Mouse (Mus musculus): ENCODE measurements around the gene Cops6. TPM values are rescaled to one million over a fixed set of nuclear protein-coding genes. Genes with fewer than 3 reads are reported as not detected.

The Cops6 gene
- polyA plus RNA-seq (2017; shearing (Covaris generic)) = 129 TPM

DNA sequence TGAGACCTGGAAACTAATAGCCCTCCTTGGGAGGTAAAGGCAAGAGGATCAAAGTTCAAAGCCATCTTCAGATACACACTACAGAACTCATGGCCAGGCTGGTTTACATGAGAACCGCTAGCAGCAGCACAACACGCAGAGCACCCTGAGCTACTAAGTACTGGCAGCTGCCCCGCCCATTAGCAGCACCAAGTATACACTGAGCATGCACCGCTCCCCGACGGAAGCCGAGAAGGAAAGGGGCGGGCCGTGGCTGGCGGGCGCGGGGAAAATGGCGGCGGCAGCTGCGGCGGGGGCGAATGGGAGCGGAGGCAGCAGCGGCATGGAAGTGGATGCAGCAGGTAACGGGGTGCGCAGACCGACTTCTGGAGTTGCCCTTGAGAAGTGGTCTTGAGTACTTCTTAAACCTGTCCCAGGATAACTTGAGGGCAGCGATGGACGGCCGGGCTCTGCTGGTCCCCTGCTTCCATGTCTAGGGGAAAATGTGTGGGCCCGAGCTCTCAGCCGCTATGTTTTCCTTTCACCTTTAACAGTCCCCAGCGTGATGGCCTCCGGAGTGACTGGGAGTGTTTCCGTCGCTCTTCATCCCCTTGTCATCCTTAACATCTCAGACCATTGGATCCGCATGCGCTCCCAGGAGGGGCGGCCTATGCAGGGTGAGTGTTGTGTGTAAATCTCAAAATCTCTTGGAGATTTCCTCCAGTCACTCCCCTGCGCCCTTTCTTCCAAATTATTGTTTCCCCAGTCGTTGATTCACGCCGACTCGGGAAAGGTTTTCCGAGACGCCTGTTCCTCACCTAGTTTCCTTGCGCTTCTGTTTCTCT lies at the start of gene Cops6:
Gene Cops6, plus strand, starts transcription at position 230 of the 824 bp plus-strand sequence.

DNA sequence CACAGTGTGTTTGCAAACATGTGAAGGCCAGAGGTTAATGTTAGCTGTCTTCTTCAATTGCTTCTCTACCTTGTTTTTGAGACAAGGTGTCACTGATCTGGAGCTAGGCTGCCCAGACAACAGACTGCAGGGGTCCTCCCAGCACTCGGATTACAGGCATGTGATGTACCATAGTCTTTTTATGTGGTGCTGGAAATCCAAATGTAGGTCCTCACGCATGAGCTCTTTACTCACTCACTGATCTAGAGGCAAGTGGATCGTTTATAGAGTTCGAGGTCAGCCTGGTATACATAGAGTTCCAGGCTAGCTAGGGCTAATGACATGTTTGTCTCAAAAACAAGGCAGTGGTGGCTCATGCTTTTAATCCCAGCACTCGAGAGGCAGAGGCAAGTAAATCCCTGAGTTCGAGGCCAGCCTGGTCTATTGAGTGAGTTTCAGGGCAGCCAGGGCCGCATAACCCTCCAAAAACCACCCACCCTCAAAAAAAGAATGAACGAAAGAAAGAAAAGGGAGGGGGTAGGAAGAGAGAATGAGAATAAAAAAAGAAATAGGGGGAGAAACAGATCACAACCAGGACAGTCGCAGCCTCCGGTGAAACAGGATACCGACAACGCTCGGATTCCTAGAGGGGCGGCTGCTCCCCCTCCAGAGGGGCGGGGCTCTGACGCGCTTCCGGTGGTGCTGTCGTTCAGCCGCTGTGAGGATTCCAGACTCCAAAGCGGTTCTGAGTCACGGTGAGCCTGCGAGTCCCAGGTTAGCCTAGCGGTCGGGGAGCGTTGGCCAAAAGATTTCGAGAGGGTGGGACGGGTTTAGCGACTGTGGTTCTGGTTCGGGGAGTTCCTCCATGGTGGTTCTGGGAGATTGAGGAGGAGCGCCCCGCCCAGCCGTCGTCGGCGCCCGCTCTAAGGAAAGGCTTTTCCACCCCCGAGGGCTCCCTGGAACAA lies 44.3 kb upstream of the Cops6 start, which contains the start of gene Zscan21:
Gene Zscan21, plus strand, starts transcription at position 649 of the 944 bp plus-strand sequence.

GRCm38 (mm10) chr5:138155443-138155976 lies 5.4 kb upstream of the Cops6 start, which contains the start of gene Zfp113:
Gene Zfp113, minus strand, starts transcription at chr5:138155744.

DNA sequence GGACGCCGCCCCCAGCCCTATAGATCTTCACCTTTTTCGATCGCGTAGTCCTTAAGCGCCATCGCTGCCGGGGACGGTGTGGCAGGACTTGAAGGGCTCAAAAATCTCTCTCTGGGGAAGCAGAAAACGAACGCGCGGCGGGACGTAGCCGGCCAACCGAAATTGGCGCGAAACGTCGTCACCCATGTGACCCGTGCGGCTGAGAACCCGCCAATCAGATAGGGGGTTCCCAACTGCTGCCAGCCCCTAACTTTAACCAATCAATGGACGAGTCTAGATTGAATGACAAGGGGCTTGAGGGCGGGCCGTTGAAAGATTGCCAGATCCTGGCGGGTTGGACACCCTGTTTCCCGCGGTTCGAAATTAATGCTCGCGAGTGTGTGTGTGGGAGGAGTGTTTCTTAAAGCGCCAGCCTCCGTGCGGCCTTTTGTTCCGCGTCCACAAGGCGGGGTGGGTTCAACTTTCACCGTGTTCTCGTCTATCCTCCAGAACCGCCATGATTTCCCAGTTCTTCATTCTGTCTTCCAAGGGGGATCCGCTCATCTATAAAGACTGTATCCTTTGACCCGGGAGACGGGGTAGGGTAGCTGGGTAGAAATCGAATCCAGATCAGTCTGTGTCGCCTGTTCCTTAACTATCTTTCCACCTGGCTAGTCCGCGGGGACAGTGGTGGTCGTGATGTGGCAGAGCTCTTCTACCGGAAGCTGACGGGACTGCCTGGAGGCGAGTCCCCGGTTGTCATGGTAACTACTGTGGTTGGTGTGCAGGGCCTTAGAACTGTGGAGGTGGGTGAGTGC lies 11.0 kb downstream of the Cops6 start, which contains the start of the genes Ap4m1 and Mcm7:
Gene Ap4m1, plus strand, starts transcription at position 308 of the 797 bp plus-strand sequence.
Gene Mcm7, minus strand, starts transcription at position 728 of the 797 bp plus-strand sequence.

GRCm38 (mm10) chr5:138186950-138187638 lies 26.2 kb downstream of the Cops6 start, which contains the start of the genes Taf6 and Cnpy4:
Gene Taf6, minus strand, starts transcription at chr5:138187451.
Gene Cnpy4, plus strand, starts transcription at chr5:138187485.

GRCm38 (mm10) chr5:138193771-138194727 lies 33.2 kb downstream of the Cops6 start, which contains the start of gene Mblac1:
Gene Mblac1, plus strand, starts transcription at chr5:138194314.

Other genes with a start within 250 kb of the Cops6 start
- gene Cyp3a13, start 239.5 kb upstream of the Cops6 start, polyA plus RNA-seq (2017; shearing (Covaris generic)) = not detected
- gene Gjc3, start 198.0 kb upstream of the Cops6 start, polyA plus RNA-seq (2017; shearing (Covaris generic)) = not detected
- not detected for gene Azgp1, start 179.6 kb upstream of the Cops6 start, polyA plus RNA-seq (2017; shearing (Covaris generic))
- not detected for gene Smok3a, start 139.8 kb upstream of the Cops6 start, polyA plus RNA-seq (2017; shearing (Covaris generic))
- gene Smok3b, start 139.6 kb upstream of the Cops6 start, polyA plus RNA-seq (2017; shearing (Covaris generic)) = not detected
- gene Smok3c, start 107.9 kb upstream of the Cops6 start, polyA plus RNA-seq (2017; shearing (Covaris generic)) = not detected
- 16.7 TPM for gene Zkscan1, start 76.0 kb upstream of the Cops6 start, polyA plus RNA-seq (2017; shearing (Covaris generic))
- 29.1 TPM for gene Zscan21, start 44.2 kb upstream of the Cops6 start, polyA plus RNA-seq (2017; shearing (Covaris generic))
- gene Zfp113, start 5.3 kb upstream of the Cops6 start, polyA plus RNA-seq (2017; shearing (Covaris generic)) = 7.7 TPM
- 11.9 TPM for gene Ap4m1, start 10.9 kb downstream of the Cops6 start, polyA plus RNA-seq (2017; shearing (Covaris generic))
- gene Mcm7, start 11.4 kb downstream of the Cops6 start, polyA plus RNA-seq (2017; shearing (Covaris generic)) = 108 TPM
- 33.2 TPM for gene Taf6, start 26.4 kb downstream of the Cops6 start, polyA plus RNA-seq (2017; shearing (Covaris generic))
- gene Cnpy4, start 26.4 kb downstream of the Cops6 start, polyA plus RNA-seq (2017; shearing (Covaris generic)) = 14.6 TPM
- gene Mblac1, start 33.2 kb downstream of the Cops6 start, polyA plus RNA-seq (2017; shearing (Covaris generic)) = not detected
- not detected for gene Nxpe5, start 64.8 kb downstream of the Cops6 start, polyA plus RNA-seq (2017; shearing (Covaris generic))
- 24.9 TPM for gene Lamtor4, start 94.4 kb downstream of the Cops6 start, polyA plus RNA-seq (2017; shearing (Covaris generic))
- 20.3 TPM for gene BC037034, start 103.0 kb downstream of the Cops6 start, polyA plus RNA-seq (2017; shearing (Covaris generic))
- gene Gal3st4, start 111.8 kb downstream of the Cops6 start, polyA plus RNA-seq (2017; shearing (Covaris generic)) = 0.22 TPM
- not detected for gene Gm43720, start 118.9 kb downstream of the Cops6 start, polyA plus RNA-seq (2017; shearing (Covaris generic))
- gene Gpc2, start 118.9 kb downstream of the Cops6 start, polyA plus RNA-seq (2017; shearing (Covaris generic)) = 1.9 TPM
- gene Stag3, start 119.2 kb downstream of the Cops6 start, polyA plus RNA-seq (2017; shearing (Covaris generic)) = 0.27 TPM
- not detected for gene Pvrig, start 180.9 kb downstream of the Cops6 start, polyA plus RNA-seq (2017; shearing (Covaris generic))